In genomic region chr7:19932877-19933809, GRCm38 (mm10) we compare ENCODE assay signal across 8 mouse cellular contexts. TPM values are rescaled to one million over a fixed set of nuclear protein-coding genes. Genes with fewer than 3 reads are reported as not detected.
A peak's percentile ranks its signal among the peaks of the same experiment; 100 is the strongest.
DNase-seq lines count a peak whose midpoint lies in the region; ATAC-seq lines count a peak whose summit lies in the region.

No protein-coding gene starts in this region.

- H3K4me2 ChIP-seq in hindbrain, embryonic 14.5 days (replicated peaks) = peak overlapping the region; percentile 49

- H3K27me3 ChIP-seq in hindbrain, embryonic 14.5 days (ENCODE audit: control insufficient read depth, insufficient read depth, low read length) = no peaks in the 10 kb centered on the region

- peak overlapping the region; percentile 26; the same call in 1 of the 2 replicates for H3K27ac ChIP-seq in hindbrain, embryonic 14.5 days

- DNase-seq in adrenal gland, adult (ENCODE audit: inconsistent age in 2 of 2, low spot score in 1 of 2) = peak; percentile 67 to 85
- DNase-seq in adrenal gland, postnatal 4 days (ENCODE audit: low spot score in 2 of 2) = no peak
- DNase-seq in cerebellum, adult 9-10 months = peak; percentile 64
- DNase-seq in gastrocnemius, adult 18-20 months (ENCODE audit: low spot score) = peak; percentile 71
- peak; percentile 60 for DNase-seq in hindbrain, embryonic 14.5 days (ENCODE audit: low spot score)
- DNase-seq in layer of hippocampus, postnatal 25 days (ENCODE audit: extremely low spot score in 1 of 2, low spot score in 1 of 2) = peak; percentile 64 to 75
- peak; percentile 78 for DNase-seq in lung, postnatal 14 days
- peak; percentile 84 for DNase-seq in right cerebral cortex, adult 18-20 months

- H3K9ac ChIP-seq in hindbrain, embryonic 14.5 days = peak overlapping the region; percentile 11; the same call in 1 of the 2 replicates

- no peaks in the 10 kb centered on the region for H3K4me1 ChIP-seq in hindbrain, embryonic 14.5 days (replicated peaks; ENCODE audit: control insufficient read depth, insufficient read depth, low read length)

- no peaks in the 10 kb centered on the region for H3K36me3 ChIP-seq in hindbrain, embryonic 14.5 days (replicated peaks; ENCODE audit: control insufficient read depth, insufficient read depth)

- no peaks in the 10 kb centered on the region for H3K9me3 ChIP-seq in hindbrain, embryonic 14.5 days (ENCODE audit: control insufficient read depth, low read length)

- WGBS in hindbrain, embryonic 14.5 days = 29% methylated on average over 21 of the region's 21 CpGs

- peak; percentile 69 for ATAC-seq in hindbrain, embryonic 14.5 days (ENCODE audit: low FRiP score)

- peak overlapping the region; percentile 17 for H3K4me3 ChIP-seq in hindbrain, embryonic 14.5 days (replicated peaks; ENCODE audit: low read length)

RNA-seq across cellular contexts. Expression of gene Pvr, which starts 12.2 kb away (rescaled TPM):
- total RNA-seq in adrenal gland, postnatal 4 days (2021) = 10 to 100 TPM; 21.6 to 22.0 TPM
- 1 to 10 TPM; 4.3 to 7.6 TPM for total RNA-seq in gastrocnemius, adult 18-20 months (2021)
- polyA plus RNA-seq in hindbrain, embryonic 14.5 days (2014; fragmentation: Nextera tagmentation; extraction: Ambion mirVana) = 6.4 and 6.6 TPM in 2 replicates
- 10 to 100 TPM; 10.2 to 15.9 TPM for total RNA-seq in layer of hippocampus, postnatal 25 days (2021)

RNA-seq across cellular contexts. Expression of gene Igsf23, which starts 17.4 kb away (rescaled TPM):
- total RNA-seq in adrenal gland, postnatal 4 days (2021) = under 1 TPM in 1 of 2 experiments, not detected in 1; 0.28 TPM
- total RNA-seq in gastrocnemius, adult 18-20 months (2021) = not detected
- not detected in 2 replicates for polyA plus RNA-seq in hindbrain, embryonic 14.5 days (2014; fragmentation: Nextera tagmentation; extraction: Ambion mirVana)
- not detected for total RNA-seq in layer of hippocampus, postnatal 25 days (2021)

RNA-seq across cellular contexts. Expression of gene Ceacam20, which starts 32.1 kb away (rescaled TPM):
- not detected for total RNA-seq in adrenal gland, postnatal 4 days (2021)
- total RNA-seq in gastrocnemius, adult 18-20 months (2021) = not detected
- polyA plus RNA-seq in hindbrain, embryonic 14.5 days (2014; fragmentation: Nextera tagmentation; extraction: Ambion mirVana) = not detected in 2 replicates
- total RNA-seq in layer of hippocampus, postnatal 25 days (2021) = not detected

RNA-seq across cellular contexts. Expression of gene Ceacam19, which starts 45.4 kb away (rescaled TPM):
- not detected for total RNA-seq in adrenal gland, postnatal 4 days (2021)
- total RNA-seq in gastrocnemius, adult 18-20 months (2021) = not detected
- not detected in 2 replicates for polyA plus RNA-seq in hindbrain, embryonic 14.5 days (2014; fragmentation: Nextera tagmentation; extraction: Ambion mirVana)
- not detected for total RNA-seq in layer of hippocampus, postnatal 25 days (2021)

RNA-seq across cellular contexts. Expression of gene Nlrp9b, which starts 58.1 kb away (rescaled TPM):
- total RNA-seq in adrenal gland, postnatal 4 days (2021) = not detected
- total RNA-seq in gastrocnemius, adult 18-20 months (2021) = not detected
- not detected in 2 replicates for polyA plus RNA-seq in hindbrain, embryonic 14.5 days (2014; fragmentation: Nextera tagmentation; extraction: Ambion mirVana)
- total RNA-seq in layer of hippocampus, postnatal 25 days (2021) = not detected

Comparison
In these comparisons a context has a peak if more than half of its experiments do, and no peak if none do; other contexts are left out.
1. DNase-seq: peak in adrenal gland, adult (2 of 2), cerebellum, adult 9-10 months (single experiment), gastrocnemius, adult 18-20 months (single experiment), hindbrain, embryonic 14.5 days (single experiment), layer of hippocampus, postnatal 25 days (2 of 2), lung, postnatal 14 days (single experiment) and right cerebral cortex, adult 18-20 months (single experiment); none in adrenal gland, postnatal 4 days (0 of 2).